8 mouse cellular contexts compared by ENCODE assay signal in the genomic region with DNA sequence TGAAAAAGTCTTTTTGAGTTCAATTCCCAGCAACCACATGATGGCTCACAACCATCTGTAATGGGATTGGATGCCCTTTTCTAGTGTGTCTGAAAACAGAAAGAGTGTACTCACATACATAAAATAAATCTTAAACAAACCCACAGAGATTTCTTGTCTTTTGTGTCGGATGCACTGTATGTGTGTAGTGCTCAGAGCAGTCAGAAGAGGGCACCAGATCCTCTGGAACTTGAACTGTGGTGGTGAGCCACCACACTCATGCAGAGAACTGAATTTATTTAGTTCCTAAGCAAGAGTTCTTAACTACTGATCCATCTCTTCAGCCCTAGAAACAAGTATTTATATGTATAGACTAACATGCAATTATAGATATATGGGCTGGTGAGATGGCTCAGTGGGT. TPM values are rescaled to one million over a fixed set of nuclear protein-coding genes. Genes with fewer than 3 reads are reported as not detected.
DNase-seq lines count a peak whose midpoint lies in the region; TF ChIP-seq lines count a peak whose summit lies in the region.

No protein-coding gene starts in this region.

- peaks cover 2 to 4% of the 10 kb centered on the region in 2 experiments; a peak in 3 of 4 replicates for H3K4me1 ChIP-seq in MEL (ENCODE audit: control insufficient read depth in 1 of 2, insufficient read depth in 2 of 2, low read length in 2 of 2)
- peaks cover 4% of the 10 kb centered on the region; the same call in 1 of the 2 replicates for H3K4me1 ChIP-seq in thymus, adult 2 months (replicated peaks; ENCODE audit: control insufficient read depth, insufficient read depth, low read length)

- no peaks in the 10 kb centered on the region for H3K9me3 ChIP-seq in MEL (replicated peaks; ENCODE audit: insufficient read depth, low read length)

- peaks cover 46% of the 10 kb centered on the region for H3K79me2 ChIP-seq in MEL (ENCODE audit: control insufficient read depth, insufficient read depth, low read length, poor library complexity)

- no peak overlapping the region for H3K27ac ChIP-seq in MEL (ENCODE audit: control insufficient read depth, low read depth, low read length)
- H3K27ac ChIP-seq in thymus, adult 2 months (ENCODE audit: control insufficient read depth, insufficient read depth, low read length): no peak overlapping the region

- TF ChIP-seq POLR2A in MEL (IDR thresholded peaks at IDR 0.05; ENCODE audit: control insufficient read depth in 1 of 2, insufficient read depth in 1 of 2, low read depth in 1 of 2, low read length in 2 of 2, poor library complexity in 1 of 2): no peak
- no peak for TF ChIP-seq POLR2A in thymus, adult 2 months (IDR thresholded peaks at IDR 0.05; ENCODE audit: control insufficient read depth, extremely low read depth, insufficient read depth, low read length, poor library complexity)

- no peak for TF ChIP-seq EP300 in MEL (IDR thresholded peaks at IDR 0.05; ENCODE audit: low read depth in 1 of 2, low read length in 2 of 2)

- no peaks in the 10 kb centered on the region for H3K27me3 ChIP-seq in MEL (ENCODE audit: control insufficient read depth in 1 of 2, insufficient read depth in 2 of 2, low read length in 2 of 2)
- no peaks in the 10 kb centered on the region for H3K27me3 ChIP-seq in thymus, adult 2 months (ENCODE audit: control insufficient read depth, insufficient read depth, low read length)

- peaks cover 11 to 23% of the 10 kb centered on the region in 2 experiments for H3K36me3 ChIP-seq in MEL (ENCODE audit: control insufficient read depth in 1 of 2, insufficient read depth in 2 of 2, low read length in 2 of 2)
- peaks cover 11% of the 10 kb centered on the region for H3K36me3 ChIP-seq in thymus, adult 2 months (ENCODE audit: control insufficient read depth, insufficient read depth, low read length)

- TF ChIP-seq CTCF in MEL (IDR thresholded peaks at IDR 0.05 in 2 of 3, conservative IDR thresholded peaks at IDR 0.05 in 1 of 3; ENCODE audit: control insufficient read depth in 1 of 3, insufficient read depth in 1 of 3, low read depth in 2 of 3, low read length in 3 of 3, poor library complexity in 1 of 3, severe bottlenecking in 1 of 3): peak; percentile 47 to 53 (median 50)
- no peak for TF ChIP-seq CTCF in thymus, adult 2 months (IDR thresholded peaks at IDR 0.05; ENCODE audit: borderline replicate concordance, control insufficient read depth, extremely low read depth, insufficient read depth, low read length, poor library complexity)

- 32% methylated on average over 1 of the region's 1 CpGs for WGBS in thymus, adult 2 months

- H3K4me3 ChIP-seq in MEL (ENCODE audit: control insufficient read depth in 1 of 2, insufficient read depth in 1 of 2, low read depth in 2 of 2, low read length in 2 of 2): no peak overlapping the region
- H3K4me3 ChIP-seq in thymus, adult 2 months (ENCODE audit: control insufficient read depth, insufficient read depth, low read length): no peak overlapping the region

- DNase-seq in adrenal gland, adult 2 months: peak; percentile 23
- DNase-seq in adrenal gland, adult 8-10 months: no peak
- peak; percentile 48 for DNase-seq in layer of hippocampus, adult 11-12 months (ENCODE audit: low spot score)
- no peak for DNase-seq in layer of hippocampus, adult 9-11 months
- DNase-seq in MEL (ENCODE audit: low read depth, low spot score): peak; percentile 77
- DNase-seq in embryo, embryonic 11.5 days (ENCODE audit: low read depth, low spot score): peak; percentile 11
- peak; percentile 60 for DNase-seq in lung, postnatal 10 days
- peak; percentile 66 for DNase-seq in thymus, adult 2 months

- TF ChIP-seq RAD21 in MEL (IDR thresholded peaks at IDR 0.05; ENCODE audit: low read depth, low read length): peak; percentile 15; the same call in 1 of the 2 replicates

- no peak overlapping the region for H3K9ac ChIP-seq in MEL (ENCODE audit: control insufficient read depth, low read depth, low read length, poor library complexity, severe bottlenecking)

TF ChIP-seq in MEL, 35 proteins besides CTCF, POLR2A, EP300 and RAD21:
- no peak for TF ChIP-seq GATA1 (IDR thresholded peaks at IDR 0.05; ENCODE audit: low read depth, low read length)
- TF ChIP-seq NELFE (IDR thresholded peaks at IDR 0.05; ENCODE audit: low read depth, low read length): no peak
- TF ChIP-seq MYB (IDR thresholded peaks at IDR 0.05; ENCODE audit: low read depth, low read length): no peak
- no peak for TF ChIP-seq UBTF (IDR thresholded peaks at IDR 0.05; ENCODE audit: borderline replicate concordance, insufficient read depth, low read depth, low read length)
- no peak for TF ChIP-seq USF2 (IDR thresholded peaks at IDR 0.05; ENCODE audit: borderline replicate concordance in 1 of 2, insufficient read depth in 1 of 2, low read depth in 1 of 2, low read length in 2 of 2)
- TF ChIP-seq MYC (IDR thresholded peaks at IDR 0.05; ENCODE audit: low read depth, low read length): 0 out of 2 replicates have a peak, but pooled peaks have one; percentile 24
- TF ChIP-seq MXI1 (IDR thresholded peaks at IDR 0.05; ENCODE audit: low read depth, low read length): no peak
- TF ChIP-seq POLR2AphosphoS2 (IDR thresholded peaks at IDR 0.05; ENCODE audit: low read length): no peak
- TF ChIP-seq POLR2AphosphoS5 (IDR thresholded peaks at IDR 0.05; ENCODE audit: borderline replicate concordance, low read depth, low read length): no peak

RNA-seq across cellular contexts. Expression of a gene that starts 4.3 kb away (rescaled TPM):
- 100 to 1,000 TPM; 557 to 696 TPM for total RNA-seq in adrenal gland, adult 2 months (2021)
- 184 and 248 TPM in 2 replicates for polyA plus RNA-seq in adrenal gland, adult 2 months (2012; rRNA removed)
- 100 to 1,000 TPM; 346 to 533 (median 405) TPM for total RNA-seq in adrenal gland, adult 8-10 months (2022)
- total RNA-seq in MEL (2012; rRNA removed): 719 and 722 TPM in 2 replicates
- polyA plus RNA-seq in MEL (2012; ENCODE audit: insufficient read depth in 1 of 2, insufficient read length in 2 of 2, low read depth in 1 of 2, low replicate concordance in 2 of 2, missing spikeins in 1 of 2): 100 to 1,000 TPM in 1 of 2 experiments, not detected in 1; 320 TPM
- 159 and 250 TPM in 2 replicates for polyA plus RNA-seq in thymus, adult 2 months (2012; rRNA removed)

RNA-seq across cellular contexts. Expression of a gene that starts 35.1 kb away (rescaled TPM):
- total RNA-seq in adrenal gland, adult 2 months (2021): 10 to 100 TPM; 20.0 to 38.4 TPM
- polyA plus RNA-seq in adrenal gland, adult 2 months (2012; rRNA removed): 12.9 and 19.4 TPM in 2 replicates
- total RNA-seq in adrenal gland, adult 8-10 months (2022): 10 to 100 TPM; 32.5 to 58.2 (median 41.4) TPM
- total RNA-seq in MEL (2012; rRNA removed): 4.7 and 6.2 TPM in 2 replicates
- polyA plus RNA-seq in MEL (2012; ENCODE audit: insufficient read depth in 1 of 2, insufficient read length in 2 of 2, low read depth in 1 of 2, low replicate concordance in 2 of 2, missing spikeins in 1 of 2): 10 to 100 TPM; 11.7 to 27.3 TPM
- polyA plus RNA-seq in thymus, adult 2 months (2012; rRNA removed): 71.4 and 81.9 TPM in 2 replicates

RNA-seq across cellular contexts. Expression of a gene that starts 49.2 kb away (rescaled TPM):
- 100 to 1,000 TPM in 1 of 2 experiments, 10 to 100 TPM in 1; 90.8 to 121 TPM for total RNA-seq in adrenal gland, adult 2 months (2021)
- 4.1 and 6.4 TPM in 2 replicates for polyA plus RNA-seq in adrenal gland, adult 2 months (2012; rRNA removed)
- total RNA-seq in adrenal gland, adult 8-10 months (2022): 100 to 1,000 TPM in 2 of 4 experiments, 10 to 100 TPM in 2; 85.1 to 103 (median 98.7) TPM
- total RNA-seq in MEL (2012; rRNA removed): 23.3 and 24.2 TPM in 2 replicates
- 10 to 100 TPM; 32.8 to 37.9 TPM for polyA plus RNA-seq in MEL (2012; ENCODE audit: insufficient read depth in 1 of 2, insufficient read length in 2 of 2, low read depth in 1 of 2, low replicate concordance in 2 of 2, missing spikeins in 1 of 2)
- polyA plus RNA-seq in thymus, adult 2 months (2012; rRNA removed): 23.0 and 23.7 TPM in 2 replicates

Comparison
In these comparisons a context has a peak if more than half of its experiments do, and no peak if none do; other contexts are left out.
1. DNase-seq: peak in adrenal gland, adult 2 months (single experiment), layer of hippocampus, adult 11-12 months (single experiment), MEL (single experiment), embryo, embryonic 11.5 days (single experiment), lung, postnatal 10 days (single experiment) and thymus, adult 2 months (single experiment); none in adrenal gland, adult 8-10 months (single experiment) and layer of hippocampus, adult 9-11 months (single experiment).